Comparison of ENCODE assay signal across 8 mouse cellular contexts in the genomic region with DNA sequence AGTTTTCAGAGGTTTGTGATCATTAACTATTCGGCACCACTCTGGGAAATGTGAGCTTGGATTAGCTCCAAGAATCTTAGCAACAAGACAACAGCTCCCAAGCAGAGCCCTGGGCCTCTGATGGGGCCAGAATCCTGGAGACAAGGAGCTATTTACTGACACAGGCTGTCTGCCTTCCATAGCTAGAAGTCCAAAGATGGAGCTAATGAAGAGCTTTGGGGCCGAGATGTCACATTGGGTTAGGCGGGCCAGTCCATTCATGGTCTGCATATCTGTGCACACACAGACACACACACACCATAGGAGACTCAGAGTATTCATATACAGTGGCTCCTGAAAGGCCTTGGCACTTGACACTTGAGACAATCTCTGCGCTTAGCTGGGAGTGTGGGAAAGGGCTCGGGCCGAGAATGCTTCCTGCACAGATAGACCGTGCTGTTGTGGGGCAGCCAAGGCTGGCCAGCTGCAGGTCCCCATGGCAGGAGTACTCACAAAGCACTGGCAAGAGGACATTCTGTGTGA. TPM values are rescaled to one million over a fixed set of nuclear protein-coding genes. Genes with fewer than 3 reads are reported as not detected.
DNase-seq lines count a peak whose midpoint lies in the region; ATAC-seq and TF ChIP-seq lines count a peak whose summit lies in the region.

No protein-coding gene starts in this region.

- peak; percentile 77 for ATAC-seq in hindbrain, embryonic 12.5 days (ENCODE audit: low FRiP score)
- no peak for ATAC-seq in limb, embryonic 15.5 days (ENCODE audit: insufficient number of reproducible peaks, low FRiP score, low TSS enrichment, low read depth)
- no peak for ATAC-seq in megakaryocyte-erythroid progenitor cell, adult 5-6 weeks (replicated peaks; ENCODE audit: low FRiP score, low TSS enrichment, poor library complexity, severe bottlenecking)

- H3K4me1 ChIP-seq in hindbrain, embryonic 12.5 days, result peaks cover 14% of the 10 kb centered on the region; the same call in 1 of the 2 replicates
- peaks cover 25% of the 10 kb centered on the region for H3K4me1 ChIP-seq in limb, embryonic 15.5 days

- 56% methylated on average over 7 of the region's 7 CpGs for WGBS in hindbrain, embryonic 12.5 days
- WGBS in limb, embryonic 15.5 days, result 56% methylated on average over 7 of the region's 7 CpGs

- TF ChIP-seq CTCF in brain, embryonic 14.5 days (IDR thresholded peaks at IDR 0.05; ENCODE audit: borderline replicate concordance, extremely low read depth, insufficient read depth, insufficient read length), result no peak

- H3K27ac ChIP-seq in hindbrain, embryonic 12.5 days, result peak overlapping the region; percentile 69
- peak overlapping the region; percentile 55 for H3K27ac ChIP-seq in limb, embryonic 15.5 days

- peak; percentile 58 for DNase-seq in Muller cell, postnatal 12 days (ENCODE audit: inconsistent ontology term)
- DNase-seq in brain, embryonic 14.5 days (ENCODE audit: low read depth), result peak; percentile 88
- DNase-seq in frontal cortex, postnatal 25 days (ENCODE audit: low spot score in 2 of 2), result no peak
- DNase-seq in natural killer cell, adult 2 months (ENCODE audit: low spot score in 2 of 2), result no peak
- no peak for DNase-seq in gastrocnemius, adult 8-10 months (ENCODE audit: low spot score in 2 of 2)

- H3K36me3 ChIP-seq in hindbrain, embryonic 12.5 days, result no peaks in the 10 kb centered on the region
- H3K36me3 ChIP-seq in limb, embryonic 15.5 days, result no peaks in the 10 kb centered on the region

- peaks cover 5% of the 10 kb centered on the region; the same call in 1 of the 2 replicates for H3K9me3 ChIP-seq in hindbrain, embryonic 12.5 days (replicated peaks)
- H3K9me3 ChIP-seq in limb, embryonic 15.5 days, result no peaks in the 10 kb centered on the region

- no peak overlapping the region for H3K4me3 ChIP-seq in hindbrain, embryonic 12.5 days
- H3K4me3 ChIP-seq in limb, embryonic 15.5 days, result no peak overlapping the region

- H3K9ac ChIP-seq in hindbrain, embryonic 12.5 days, result no peak overlapping the region
- H3K9ac ChIP-seq in limb, embryonic 15.5 days, result no peak overlapping the region

- no peaks in the 10 kb centered on the region for H3K27me3 ChIP-seq in hindbrain, embryonic 12.5 days
- H3K27me3 ChIP-seq in limb, embryonic 15.5 days, result no peaks in the 10 kb centered on the region

- no peak overlapping the region for H3K4me2 ChIP-seq in hindbrain, embryonic 12.5 days (replicated peaks)
- no peak overlapping the region for H3K4me2 ChIP-seq in limb, embryonic 15.5 days

- no peak for TF ChIP-seq POLR2A in brain, embryonic 14.5 days (IDR thresholded peaks at IDR 0.05; ENCODE audit: borderline replicate concordance, extremely low read depth, insufficient read depth, insufficient read length, poor library complexity, severe bottlenecking)

RNA-seq across cellular contexts. Expression of a gene that starts 39.8 kb away (rescaled TPM):
- 4.2 and 8.7 TPM in 2 replicates for polyA plus RNA-seq in brain, embryonic 14.5 days (2012; rRNA removed)
- 8.1 and 8.3 TPM in 2 replicates for polyA plus RNA-seq in hindbrain, embryonic 12.5 days (2016; fragmentation: Nextera tagmentation; extraction: Ambion mirVana)
- polyA plus RNA-seq in limb, embryonic 15.5 days (2015; fragmentation: Nextera tagmentation; extraction: Ambion mirVana), result 20.6 and 21.4 TPM in 2 replicates
- 100 to 1,000 TPM; 231 to 631 (median 418) TPM for total RNA-seq in gastrocnemius, adult 8-10 months (2022)
- total RNA-seq in megakaryocyte-erythroid progenitor cell, adult 5-6 weeks (2014; fragmentation: Nextera tagmentation), result not detected in 2 replicates
- total RNA-seq in megakaryocyte-erythroid progenitor cell, adult 5-6 weeks (2017), result not detected in 2 replicates

Comparison
In these comparisons a context has a peak if more than half of its experiments do, and no peak if none do; other contexts are left out.
1. DNase-seq: peak in Muller cell, postnatal 12 days (single experiment) and brain, embryonic 14.5 days (single experiment); none in frontal cortex, postnatal 25 days (0 of 2), natural killer cell, adult 2 months (0 of 2) and gastrocnemius, adult 8-10 months (0 of 2).